Mouse (Mus musculus) E14TG2a.4 (cell line): ENCODE data around the gene Ppard.

Experiments used
- H3K27me3 ChIP-seq: 2 replicates; pipeline ENCODE4 v1.6.1; 2014; ENCODE audit warnings: low read length, control low read depth; ENCODE audit not compliant: insufficient read depth
- H3K36me3 ChIP-seq: 2 replicates; pipeline ENCODE4 v1.6.1; 2014; ENCODE audit warnings: low read length, control low read depth; ENCODE audit not compliant: insufficient read depth
- H3K4me1 ChIP-seq: replicated peaks from 2 replicates; pipeline ENCODE4 v1.6.1; 2014; ENCODE audit warnings: low read depth, low read length, control low read depth
- H3K4me3 ChIP-seq: replicated peaks from 2 replicates; pipeline ENCODE4 v1.5.1; 2014; ENCODE audit warnings: mild to moderate bottlenecking, low read length
- H3K9me3 ChIP-seq: 2 replicates; pipeline ENCODE4 v1.6.1; 2014; ENCODE audit warnings: low read length, control low read depth
- CTCF ChIP-seq: conservative IDR thresholded peaks from 2 replicates; pipeline ENCODE4 v1.5.1; 2014; ENCODE audit warnings: low read length
- NANOG ChIP-seq: IDR thresholded peaks from 2 replicates; pipeline ENCODE4 v1.6.1; 2014; ENCODE audit warnings: borderline replicate concordance, low read length, mixed read lengths
- POU5F1 ChIP-seq: IDR thresholded peaks from 2 replicates; pipeline ENCODE4 v1.6.1; 2014; ENCODE audit warnings: low read length, borderline replicate concordance

Gene Ppard

DNA sequence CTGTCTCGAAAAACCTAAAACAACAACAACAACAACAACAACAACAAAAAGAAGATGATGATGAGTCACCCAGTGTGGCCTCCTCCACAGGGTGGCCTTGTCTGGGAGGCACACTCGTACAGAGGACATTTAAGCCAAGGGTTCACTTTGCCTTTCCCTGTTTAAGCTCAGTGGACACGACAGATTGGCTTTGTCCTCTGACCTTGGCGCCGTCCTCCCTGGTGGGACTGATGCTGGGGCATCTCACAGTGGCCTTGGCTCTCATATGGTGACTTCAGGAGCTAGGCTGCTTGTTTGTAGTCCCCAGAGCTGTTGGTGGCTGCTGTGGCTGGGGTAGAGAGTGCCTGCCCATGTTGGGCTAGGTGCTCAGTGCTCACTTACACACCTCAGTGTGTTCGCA is 11.7 kb downstream of the Ppard start:
- TF ChIP-seq NANOG (no peak), POU5F1 (no peak), CTCF (no peak)
- no peaks in the 10 kb centered on the region for H3K9me3 ChIP-seq
- no peak overlapping the region for H3K4me3 ChIP-seq

DNA sequence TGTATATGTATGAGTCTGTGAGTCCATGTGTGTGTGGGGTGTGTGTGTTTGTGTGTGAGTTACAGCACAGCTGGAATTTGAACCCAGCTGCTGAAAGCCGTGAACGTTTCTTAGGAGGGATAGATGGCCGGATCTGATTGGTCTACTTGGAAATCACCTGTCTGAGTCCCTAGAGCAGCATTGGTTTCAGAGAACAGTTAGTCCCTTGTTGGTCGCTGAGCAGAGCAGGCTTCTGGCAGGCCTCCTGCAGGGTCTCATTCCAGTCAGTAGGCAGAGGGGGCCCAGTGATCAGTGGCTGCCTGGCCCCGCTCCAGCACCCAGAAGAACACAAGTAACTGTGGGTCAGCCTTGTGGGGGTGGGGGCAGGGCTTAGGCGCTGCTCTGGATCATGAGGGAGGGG is 12.2 kb downstream of the Ppard start:
- TF ChIP-seq POU5F1: no peak
- TF ChIP-seq CTCF: no peak
- no peak for TF ChIP-seq NANOG
- Histone ChIP-seq H3K9me3 (no peaks in the 10 kb centered on the region), H3K36me3 (peaks cover 52% of the 10 kb centered on the region), H3K4me3 (peak overlapping the region; percentile 41), H3K27me3 (no peaks in the 10 kb centered on the region), H3K4me1 (peaks cover 42% of the 10 kb centered on the region)

More for the DNA sequence above, 11.7 kb downstream of the Ppard start:
- H3K36me3 ChIP-seq: peaks cover 56% of the 10 kb centered on the region
- peaks cover 46% of the 10 kb centered on the region for H3K4me1 ChIP-seq
- H3K27me3 ChIP-seq: no peaks in the 10 kb centered on the region

DNA sequence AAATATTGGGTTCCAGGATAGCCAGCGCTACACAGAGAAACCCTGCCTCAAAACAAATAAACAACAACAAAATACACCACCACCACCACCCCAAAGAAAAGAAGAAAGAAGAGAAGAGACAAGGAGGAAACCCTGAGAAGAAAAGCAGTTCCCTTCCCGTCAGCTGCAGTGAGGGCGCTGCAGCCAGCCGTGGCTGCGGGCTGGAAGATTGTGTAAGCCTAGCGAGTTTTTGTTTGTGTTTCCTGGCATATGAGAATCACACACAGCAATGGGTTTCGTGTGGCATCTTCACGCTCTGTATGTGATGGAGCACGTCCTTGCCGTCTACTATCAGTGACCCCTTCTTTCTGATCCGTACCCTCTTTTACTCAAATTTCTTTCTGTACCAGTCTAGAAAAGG is 14.1 kb downstream of the Ppard start:
- H3K36me3 ChIP-seq: peaks cover 45% of the 10 kb centered on the region
- no peaks in the 10 kb centered on the region for H3K27me3 ChIP-seq
- peaks cover 46% of the 10 kb centered on the region for H3K4me1 ChIP-seq
- no peak for TF ChIP-seq POU5F1
- TF ChIP-seq NANOG: no peak
- TF ChIP-seq CTCF: no peak
- no peak overlapping the region for H3K4me3 ChIP-seq
- no peaks in the 10 kb centered on the region for H3K9me3 ChIP-seq

DNA sequence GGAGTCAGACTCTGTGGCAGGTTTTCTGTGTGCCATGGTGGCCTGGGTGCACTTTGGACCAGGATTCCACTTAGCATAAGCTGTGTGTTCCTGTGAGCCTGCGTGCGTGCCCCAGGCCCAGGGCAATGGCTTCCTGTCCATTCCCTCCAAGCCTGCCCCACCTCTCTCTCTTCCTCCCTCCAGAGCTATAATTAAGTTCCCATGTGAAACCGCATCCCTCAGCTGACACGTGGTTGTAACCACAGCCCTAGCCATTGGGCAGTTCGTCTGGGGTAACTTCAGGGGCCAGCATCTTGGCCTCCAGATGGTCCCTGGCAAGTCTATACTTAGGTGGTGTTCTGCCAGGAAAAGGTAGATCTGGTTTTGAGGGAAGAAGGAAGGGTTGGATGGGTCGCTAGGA is 15.1 kb downstream of the Ppard start:
- Histone ChIP-seq H3K36me3 (peaks cover 44% of the 10 kb centered on the region), H3K4me1 (peaks cover 56% of the 10 kb centered on the region), H3K4me3 (no peak overlapping the region), H3K27me3 (no peaks in the 10 kb centered on the region), H3K9me3 (no peaks in the 10 kb centered on the region)
- TF ChIP-seq POU5F1: no peak
- TF ChIP-seq NANOG: no peak
- TF ChIP-seq CTCF: no peak

DNA sequence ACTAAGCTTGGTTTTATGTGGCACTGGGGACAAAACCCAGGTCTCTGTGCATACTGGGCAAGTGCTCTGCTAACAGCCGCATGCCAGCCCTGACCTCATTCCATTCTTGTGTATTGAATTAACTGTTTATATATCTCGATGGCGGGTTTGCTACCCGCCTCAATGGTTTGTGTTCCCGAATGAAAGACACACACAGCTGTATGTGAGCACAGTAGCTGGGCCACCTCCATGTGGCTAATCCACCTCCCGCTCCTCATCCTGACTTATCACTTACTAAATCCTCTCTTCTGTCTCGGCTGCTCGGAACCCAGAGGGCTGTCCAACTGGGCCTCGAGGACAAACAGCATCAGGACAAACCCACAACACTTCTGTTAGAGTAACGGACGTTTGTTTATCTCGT is 16.6 kb downstream of the Ppard start:
- no peak for TF ChIP-seq POU5F1
- no peak for TF ChIP-seq NANOG
- TF ChIP-seq CTCF: no peak
- Histone ChIP-seq H3K9me3 (no peaks in the 10 kb centered on the region), H3K4me3 (no peak overlapping the region), H3K27me3 (no peaks in the 10 kb centered on the region), H3K4me1 (peaks cover 59% of the 10 kb centered on the region), H3K36me3 (peaks cover 39% of the 10 kb centered on the region)

DNA sequence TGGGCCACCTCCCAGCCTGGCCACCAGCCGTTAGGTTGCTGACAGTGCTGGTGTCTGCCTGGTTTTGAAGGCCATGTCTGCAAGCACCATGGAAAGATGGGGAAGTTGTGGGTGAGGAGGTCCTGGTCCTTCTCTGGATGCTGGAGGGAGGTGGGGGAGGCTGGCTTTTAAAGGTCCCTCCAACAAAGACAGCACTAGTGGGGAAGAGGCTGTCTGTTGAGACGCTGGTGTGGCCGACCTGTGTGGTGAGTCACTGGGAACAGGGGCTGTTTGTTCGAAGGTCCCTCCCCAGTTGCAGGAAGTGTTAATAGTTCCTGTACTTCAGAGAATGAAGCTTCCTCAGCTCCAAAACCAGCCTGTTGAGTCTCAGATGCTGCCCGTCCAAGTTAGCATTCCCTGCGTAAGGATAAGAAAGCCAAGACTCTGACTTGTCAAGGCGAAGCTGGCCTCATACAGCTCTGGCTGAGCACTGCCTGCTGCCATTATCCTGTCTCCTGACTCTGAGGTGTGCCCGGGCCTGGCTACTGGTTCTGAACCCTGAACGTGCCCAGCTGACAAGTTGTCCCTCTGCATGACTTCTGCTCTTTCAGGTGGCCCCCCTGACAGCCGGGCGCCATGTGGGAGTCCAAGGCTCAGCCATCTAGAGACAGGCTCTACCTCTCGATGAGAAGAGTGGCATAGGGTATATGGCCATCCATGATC is 19.2 kb downstream of the Ppard start:
- TF ChIP-seq POU5F1: no peak
- no peak for TF ChIP-seq CTCF
- no peak for TF ChIP-seq NANOG
- Histone ChIP-seq H3K27me3 (no peaks in the 10 kb centered on the region), H3K36me3 (peaks cover 28% of the 10 kb centered on the region), H3K9me3 (no peaks in the 10 kb centered on the region), H3K4me3 (no peak overlapping the region), H3K4me1 (peaks cover 64% of the 10 kb centered on the region)

DNA sequence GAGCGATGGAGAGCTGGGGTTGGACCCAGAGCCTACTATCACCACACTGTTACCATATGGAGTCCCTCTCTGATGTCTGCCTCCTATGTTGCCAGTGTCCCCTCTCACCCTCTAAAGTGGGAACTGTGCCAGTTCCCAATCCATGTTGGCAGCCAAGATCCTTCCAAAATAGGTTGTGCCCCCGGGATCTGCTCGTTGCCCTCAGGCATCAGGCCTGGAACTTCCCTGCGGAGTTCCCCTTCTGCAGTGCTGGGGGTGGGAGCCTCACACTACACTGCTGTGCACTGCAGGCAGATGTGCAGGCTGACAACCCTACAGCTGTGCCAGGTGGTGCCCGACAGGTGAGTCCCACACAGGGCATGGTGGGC is 19.8 kb downstream of the Ppard start:
- no peaks in the 10 kb centered on the region for H3K9me3 ChIP-seq
- peaks cover 69% of the 10 kb centered on the region for H3K4me1 ChIP-seq
- peaks cover 24% of the 10 kb centered on the region for H3K36me3 ChIP-seq
- TF ChIP-seq CTCF (no peak), NANOG (no peak), POU5F1 (no peak)
- no peak overlapping the region; the same call in 1 of the 2 replicates for H3K4me3 ChIP-seq
- no peaks in the 10 kb centered on the region for H3K27me3 ChIP-seq

DNA sequence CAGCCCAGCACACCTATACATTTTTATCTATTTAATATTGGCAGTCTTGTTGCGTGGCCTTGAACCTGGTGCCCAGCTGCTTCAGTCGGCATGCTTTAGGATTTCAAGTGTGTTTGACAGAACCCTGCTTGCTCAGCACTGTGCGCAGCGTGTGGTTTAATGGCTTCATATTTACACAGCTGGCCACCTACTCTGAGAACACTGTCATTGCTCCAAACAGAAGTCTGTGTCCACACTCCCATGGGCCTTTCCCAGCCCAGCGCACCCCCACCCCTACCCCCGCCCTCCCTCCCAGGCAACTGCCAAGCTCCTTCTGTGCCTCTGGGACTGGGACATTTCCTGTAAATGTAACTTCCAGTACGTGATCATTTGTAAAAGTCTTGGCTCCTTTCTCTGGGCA is 20.7 kb downstream of the Ppard start:
- H3K9me3 ChIP-seq: no peaks in the 10 kb centered on the region
- no peak for TF ChIP-seq POU5F1
- no peak for TF ChIP-seq NANOG
- no peak for TF ChIP-seq CTCF
- peaks cover 24% of the 10 kb centered on the region for H3K36me3 ChIP-seq
- peaks cover 74% of the 10 kb centered on the region for H3K4me1 ChIP-seq
- no peaks in the 10 kb centered on the region for H3K27me3 ChIP-seq
- no peak overlapping the region for H3K4me3 ChIP-seq

DNA sequence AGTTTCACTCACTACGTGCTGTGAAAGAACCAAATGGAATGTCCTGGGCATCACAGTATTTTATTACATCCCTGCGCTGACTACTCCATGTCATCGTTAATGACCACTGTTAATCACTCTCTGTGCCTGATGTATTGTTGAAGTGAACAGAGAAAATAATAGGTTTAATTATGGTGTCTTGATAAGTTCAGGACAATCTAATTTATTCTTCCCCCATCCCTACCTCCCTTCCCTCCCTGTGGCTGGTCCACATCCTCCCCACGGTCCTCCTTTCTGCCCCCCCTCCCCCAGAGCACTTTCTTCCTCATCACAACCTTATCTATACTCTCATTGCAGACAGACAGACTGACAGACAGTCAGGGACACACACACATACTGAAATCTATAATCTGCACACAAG is 22.3 kb downstream of the Ppard start:
- Histone ChIP-seq H3K4me1 (peaks cover 90% of the 10 kb centered on the region), H3K9me3 (no peaks in the 10 kb centered on the region), H3K4me3 (no peak overlapping the region), H3K36me3 (peaks cover 18% of the 10 kb centered on the region), H3K27me3 (no peaks in the 10 kb centered on the region)
- TF ChIP-seq CTCF: no peak
- TF ChIP-seq POU5F1: no peak
- no peak for TF ChIP-seq NANOG

DNA sequence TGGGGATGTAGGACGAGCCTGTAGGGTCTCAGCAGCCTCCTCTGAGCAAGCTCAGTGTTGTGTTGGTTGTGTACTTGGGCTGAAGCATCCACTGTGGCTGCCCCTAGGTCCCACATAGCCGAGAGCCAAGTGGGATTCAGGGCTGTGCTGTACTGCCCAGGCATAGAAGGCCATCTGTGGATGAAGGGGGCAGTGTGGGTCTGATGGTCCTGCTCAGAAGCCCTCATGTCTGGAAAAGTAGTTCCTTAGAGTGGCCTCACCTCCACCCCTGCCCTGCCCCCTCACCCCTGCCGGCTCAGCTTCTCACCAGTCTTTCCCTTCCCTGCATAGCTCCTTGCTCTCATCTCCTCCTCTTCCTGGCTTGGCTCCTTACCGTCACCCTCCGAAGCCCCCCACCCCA is 23.2 kb downstream of the Ppard start:
- TF ChIP-seq CTCF: no peak
- TF ChIP-seq NANOG: no peak
- TF ChIP-seq POU5F1: no peak
- Histone ChIP-seq H3K27me3 (no peaks in the 10 kb centered on the region), H3K4me1 (peaks cover 94% of the 10 kb centered on the region), H3K9me3 (no peaks in the 10 kb centered on the region), H3K4me3 (no peak overlapping the region), H3K36me3 (peaks cover 15% of the 10 kb centered on the region)
